Mouse (Mus musculus) cerebellum, adult 2 months (tissue): Measurements from ENCODE around the gene Tbc1d22a.
"Not testable (repeated sequence)": the region's sequence is repeated elsewhere in the genome, so short reads cannot be mapped to it uniquely, and the experiment has no call there.

ENCODE experiments used
- CTCF ChIP-seq: fragments of 200-500 bp; IDR thresholded peaks from 2 replicates; pipeline ENCODE4 v1.5.1; 2011; ENCODE audit warnings: low read depth, mild to moderate bottlenecking, control low read depth, low read length, moderate library complexity, borderline replicate concordance; ENCODE audit not compliant: insufficient read depth
- POLR2A ChIP-seq: fragments of 200-500 bp; IDR thresholded peaks from 2 replicates; pipeline ENCODE4 v1.6.1; 2011; ENCODE audit warnings: low read length, control low read depth, borderline replicate concordance; ENCODE audit not compliant: insufficient read depth

GRCm38 (mm10) chr15:86221901-86222300 lies 7.6 kb downstream of the Tbc1d22a start:
- not testable (repeated sequence) for TF ChIP-seq CTCF, POLR2A
